Mouse (Mus musculus) bone marrow, adult 2 months (tissue): ENCODE data around the gene Ccdc174. TPM values are rescaled to one million over a fixed set of nuclear protein-coding genes. Genes with fewer than 3 reads are reported as not detected.

Source experiments
- H3K27ac ChIP-seq: fragments of 200-500 bp; 2 replicates; pipeline ENCODE4 v1.5.1; 2012; ENCODE audit warnings: low read depth, mild to moderate bottlenecking, control low read depth, inconsistent platforms, low read length; ENCODE audit not compliant: control insufficient read depth, poor library complexity, insufficient read depth
- H3K4me1 ChIP-seq: fragments of 200-500 bp; 2 replicates; pipeline ENCODE4 v1.6.1; 2011; ENCODE audit warnings: low read length; ENCODE audit not compliant: control insufficient read depth, insufficient read depth
- H3K4me3 ChIP-seq: fragments of 200-500 bp; replicated peaks from 2 replicates; pipeline ENCODE3; 2011; ENCODE audit warnings: mild to moderate bottlenecking, low read depth, low read length, control low read depth; ENCODE audit not compliant: control insufficient read depth
- CTCF ChIP-seq: fragments of 200-500 bp; IDR thresholded peaks from 2 replicates; pipeline ENCODE4 v1.5.1; 2011; ENCODE audit warnings: low read length, control low read depth; ENCODE audit not compliant: control insufficient read depth, insufficient read depth
- POLR2A ChIP-seq: fragments of 200-500 bp; IDR thresholded peaks from 2 replicates; pipeline ENCODE4 v1.6.1; 2011; ENCODE audit warnings: low read depth, mild to moderate bottlenecking, control low read depth, low read length, borderline replicate concordance; ENCODE audit not compliant: control insufficient read depth
- WGBS: fragments of 180-500 bp; shearing (Covaris S2); methylation state at CpG from one replicate; pipeline ENCODE4 v1.1.7; 2018; 5-methylcytosine and 5-hydroxymethylcytosine counted together
- polyA plus RNA-seq: library from polyadenylated mRNA; stranded (reverse); fragments of >200 nt; gene quantifications from 2 replicates; pipeline ENCODE4 v1.2.4, GENCODE M21; 2011; ENCODE audit warnings: low replicate concordance; ENCODE audit not compliant: missing spikeins, insufficient read depth, insufficient read length

Gene Ccdc174
- polyA plus RNA-seq, 1 experiment = 25.3 TPM

DNA sequence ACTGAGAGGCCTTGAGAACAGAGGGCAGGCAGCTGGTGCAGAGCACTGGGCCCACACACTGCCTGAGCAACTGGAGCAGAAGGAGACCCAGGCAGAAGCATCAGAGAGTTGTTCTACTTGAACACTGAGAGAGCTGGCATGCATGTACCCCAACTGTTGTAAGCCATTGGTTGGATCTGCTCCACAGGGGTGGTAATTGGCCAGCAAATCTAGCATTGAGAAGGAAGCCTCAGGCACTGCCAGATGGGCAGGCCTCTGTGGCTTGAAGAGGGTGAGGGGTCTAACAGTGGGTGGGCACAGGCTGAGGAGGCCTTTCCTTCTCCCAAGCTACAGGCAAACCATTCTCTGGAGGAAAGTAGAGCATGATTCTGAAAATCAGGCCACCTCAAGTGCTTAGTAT is 15.0 kb upstream of the Ccdc174 start:
- H3K4me1 ChIP-seq = no peaks in the 10 kb centered on the region
- H3K27ac ChIP-seq = no peak overlapping the region
- no peak for TF ChIP-seq POLR2A
- no peak for TF ChIP-seq CTCF
- no peak overlapping the region for H3K4me3 ChIP-seq

DNA sequence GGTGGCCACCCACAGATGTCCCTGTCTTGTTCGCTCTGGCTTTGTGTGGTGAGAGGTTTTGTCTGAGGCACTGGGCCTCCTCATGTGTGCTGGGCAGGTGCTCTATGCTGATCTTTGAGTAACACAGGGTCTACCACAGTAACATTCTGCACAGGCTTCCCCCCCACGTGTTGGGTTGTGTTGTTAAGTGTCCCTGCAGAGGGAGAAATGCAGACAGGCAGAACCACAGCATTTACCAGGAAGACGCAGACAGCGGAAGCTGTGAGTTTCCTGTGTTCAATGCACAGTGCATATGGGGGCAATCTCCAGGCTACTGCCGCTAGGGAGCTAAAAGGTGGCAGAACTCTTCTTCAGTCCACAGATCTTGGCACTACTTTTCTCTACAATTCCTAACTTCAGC is 13.3 kb upstream of the Ccdc174 start:
- Histone ChIP-seq H3K27ac (no peak overlapping the region), H3K4me1 (no peaks in the 10 kb centered on the region), H3K4me3 (no peak overlapping the region)
- 34% methylated on average over 5 of the region's 5 CpGs for WGBS
- TF ChIP-seq CTCF = no peak
- TF ChIP-seq POLR2A = no peak

DNA sequence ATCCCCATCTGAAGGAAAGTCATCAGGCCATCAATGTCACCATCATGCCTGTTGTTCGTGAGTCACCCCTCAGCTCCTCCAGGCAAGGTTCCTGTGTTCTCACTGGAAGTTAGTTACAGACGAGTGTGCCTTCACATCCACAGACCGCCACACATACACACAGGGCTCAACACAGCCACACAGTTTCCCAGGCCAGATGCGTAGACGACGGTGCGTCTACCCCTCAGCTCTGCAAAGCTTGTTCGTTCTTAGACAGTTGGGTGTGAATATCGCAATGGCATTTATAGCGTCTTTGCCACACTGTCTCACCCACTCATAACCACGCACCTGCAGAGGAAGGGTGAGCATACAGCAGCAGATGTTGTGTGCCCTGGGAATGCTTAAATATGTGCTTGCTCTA is 12.3 kb upstream of the Ccdc174 start:
- no peak for TF ChIP-seq POLR2A
- no peak for TF ChIP-seq CTCF
- 78% methylated on average over 11 of the region's 11 CpGs for WGBS
- Histone ChIP-seq H3K4me3 (no peak overlapping the region), H3K4me1 (no peaks in the 10 kb centered on the region), H3K27ac (no peak overlapping the region)

DNA sequence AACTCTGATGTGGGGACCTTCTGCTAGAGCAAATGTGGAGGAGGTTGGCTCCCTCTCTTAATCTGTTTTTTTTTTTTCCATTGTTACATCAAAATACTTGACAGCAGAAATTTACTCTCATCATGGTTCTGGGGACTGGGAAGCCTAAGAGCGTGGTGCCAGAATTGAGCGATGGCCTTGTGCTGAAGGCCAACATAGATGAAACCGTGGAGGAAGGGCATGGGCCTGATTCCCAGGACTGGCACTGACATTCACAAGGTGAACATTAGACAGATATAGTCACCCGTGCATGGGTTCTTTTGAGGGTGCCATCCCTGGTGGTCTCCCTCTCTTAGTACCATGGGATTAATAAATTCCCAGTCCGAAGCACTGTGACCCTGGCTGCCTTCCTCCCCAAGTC is 9.8 kb upstream of the Ccdc174 start:
- 82% methylated on average over 5 of the region's 5 CpGs for WGBS
- TF ChIP-seq CTCF (no peak), POLR2A (no peak)
- Histone ChIP-seq H3K27ac (no peak overlapping the region), H3K4me3 (no peak overlapping the region), H3K4me1 (no peaks in the 10 kb centered on the region)

DNA sequence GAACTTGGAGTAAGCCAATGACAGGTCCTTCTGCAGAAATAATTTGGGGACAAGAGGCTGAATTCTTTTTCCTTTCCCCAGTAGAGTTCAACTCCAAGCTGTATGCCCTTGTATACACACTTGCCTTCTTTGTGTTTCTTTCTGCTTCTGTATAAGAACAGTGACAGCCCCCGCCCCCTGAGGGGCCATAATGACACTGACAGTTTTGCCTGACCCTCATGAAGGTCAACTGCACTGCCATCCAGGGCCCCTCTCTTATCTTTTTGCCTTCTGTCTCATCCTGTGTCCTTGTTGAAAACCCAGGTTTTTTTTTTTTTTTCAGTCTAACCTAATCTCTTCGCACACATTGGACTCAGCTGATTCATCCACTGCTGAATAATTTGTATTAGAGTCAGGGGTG is 5.1 kb upstream of the Ccdc174 start:
- no peak overlapping the region for H3K27ac ChIP-seq
- WGBS = 58% methylated on average over 2 of the region's 2 CpGs
- no peak for TF ChIP-seq CTCF
- TF ChIP-seq POLR2A = no peak

DNA sequence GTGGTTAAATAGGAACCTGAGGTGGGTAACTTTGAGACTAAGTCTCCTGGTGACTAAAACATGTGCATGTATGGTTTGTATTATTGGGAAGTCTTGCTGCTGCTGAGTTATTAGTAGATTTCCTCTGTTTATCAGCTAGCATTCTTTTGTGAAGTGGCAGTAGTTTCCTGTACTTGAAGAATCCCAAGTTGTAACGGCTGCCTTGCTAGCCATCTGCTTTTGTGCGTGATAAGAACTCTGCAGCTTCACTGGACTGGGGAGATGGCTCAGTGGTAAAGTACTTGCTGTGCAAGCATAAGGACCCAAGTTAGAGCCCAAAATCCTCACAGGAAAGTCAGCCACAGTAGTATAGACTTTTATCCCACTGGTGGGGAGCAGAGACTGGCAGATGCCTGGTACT is 6.0 kb downstream of the Ccdc174 start:
- TF ChIP-seq POLR2A = no peak
- TF ChIP-seq CTCF = no peak
- no peak overlapping the region for H3K27ac ChIP-seq
- 0 out of 2 replicates have a peak, but pooled peaks cover 1% of the 10 kb centered on the region for H3K4me1 ChIP-seq
- no peak overlapping the region for H3K4me3 ChIP-seq
- 69% methylated on average over 2 of the region's 2 CpGs for WGBS

More for the DNA sequence above, 5.1 kb upstream of the Ccdc174 start:
- Histone ChIP-seq H3K4me3 (no peak overlapping the region), H3K4me1 (no peaks in the 10 kb centered on the region)

DNA sequence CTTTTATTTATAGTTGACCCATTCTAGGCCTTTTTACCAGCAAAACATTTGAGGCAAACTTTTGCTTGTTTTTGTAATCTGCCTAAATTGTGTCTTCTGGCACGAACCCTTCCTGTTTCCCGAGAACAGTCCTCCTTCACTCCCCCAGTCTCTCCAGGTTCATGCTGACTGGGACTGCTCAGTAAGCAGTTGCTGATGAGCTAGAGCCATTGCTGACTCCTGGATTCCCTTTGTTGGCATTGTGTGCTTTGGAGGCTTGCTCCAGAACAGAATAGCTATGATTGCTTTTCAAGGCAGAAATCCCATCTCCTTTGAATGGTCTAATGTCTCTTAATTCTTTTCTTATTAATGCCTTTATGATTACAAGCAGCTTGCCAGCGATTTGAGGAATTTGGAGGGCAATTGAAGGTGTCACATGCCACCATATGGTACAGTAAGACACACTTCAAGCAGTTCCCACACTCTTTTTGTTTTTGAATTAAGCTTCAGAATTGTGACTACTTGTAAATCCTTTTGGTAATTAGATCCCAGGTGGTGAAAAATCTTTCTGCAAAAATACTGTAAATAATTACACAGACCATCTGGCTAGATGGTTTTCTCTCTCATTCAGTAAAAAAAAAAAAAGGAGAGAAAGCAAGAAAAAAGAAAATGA is 11.5 kb downstream of the Ccdc174 start:
- no peak for TF ChIP-seq CTCF
- no peak for TF ChIP-seq POLR2A
- H3K27ac ChIP-seq = no peak overlapping the region
- WGBS = 76% methylated on average over 3 of the region's 3 CpGs
- H3K4me3 ChIP-seq = no peak overlapping the region
- H3K4me1 ChIP-seq = 0 out of 2 replicates have a peak, but pooled peaks cover 1% of the 10 kb centered on the region

DNA sequence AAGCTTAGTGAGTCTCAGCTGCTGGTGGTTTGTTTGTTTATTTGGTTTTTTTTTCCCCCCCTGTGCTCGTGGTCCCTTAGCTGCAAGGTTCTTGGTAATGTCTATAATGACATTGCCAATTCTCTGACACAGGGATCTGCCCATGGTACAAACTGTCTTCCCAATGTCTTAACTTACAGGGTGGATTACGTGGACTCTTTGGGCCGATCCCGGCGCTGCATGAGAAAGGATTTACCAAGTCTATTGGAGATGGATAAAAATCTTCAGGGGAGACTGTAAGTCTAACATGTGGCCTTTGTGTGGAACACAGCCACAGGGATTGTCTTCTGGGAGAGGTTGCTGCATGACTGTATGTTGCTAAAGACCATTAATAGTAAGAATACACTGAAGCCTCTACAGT is 12.8 kb downstream of the Ccdc174 start:
- TF ChIP-seq POLR2A (no peak), CTCF (no peak)
- Histone ChIP-seq H3K4me1 (0 out of 2 replicates have a peak, but pooled peaks cover 1% of the 10 kb centered on the region), H3K27ac (no peak overlapping the region), H3K4me3 (no peak overlapping the region)
- 88% methylated on average over 5 of the region's 5 CpGs for WGBS

DNA sequence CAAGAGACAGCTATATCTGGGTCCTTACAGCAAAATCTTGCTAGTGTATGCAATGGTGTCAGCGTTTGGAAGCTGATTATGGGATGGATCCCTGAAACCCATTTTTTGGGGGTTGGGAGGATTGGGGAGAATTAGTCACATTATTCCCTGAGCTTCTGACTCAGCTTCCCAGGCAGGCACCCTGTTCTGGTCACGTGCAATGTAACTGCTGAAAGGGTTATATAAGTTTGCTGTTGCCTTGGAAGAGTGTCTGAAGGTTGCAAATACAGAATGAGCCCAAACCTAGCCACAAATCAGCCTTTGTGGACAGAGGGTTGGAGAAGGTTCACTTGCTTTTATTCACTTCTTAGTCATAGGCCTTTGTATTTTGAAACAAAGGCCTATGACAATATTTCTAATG is 13.9 kb downstream of the Ccdc174 start:
- no peak for TF ChIP-seq CTCF
- TF ChIP-seq POLR2A = no peak
- H3K27ac ChIP-seq = no peak overlapping the region
- 0 out of 2 replicates have a peak, but pooled peaks cover 1% of the 10 kb centered on the region for H3K4me1 ChIP-seq
- no peak overlapping the region for H3K4me3 ChIP-seq
- 80% methylated on average over 2 of the region's 2 CpGs for WGBS
